Mouse (Mus musculus): ENCODE measurements around the gene Map3k21.

Map3k21 gene

DNA sequence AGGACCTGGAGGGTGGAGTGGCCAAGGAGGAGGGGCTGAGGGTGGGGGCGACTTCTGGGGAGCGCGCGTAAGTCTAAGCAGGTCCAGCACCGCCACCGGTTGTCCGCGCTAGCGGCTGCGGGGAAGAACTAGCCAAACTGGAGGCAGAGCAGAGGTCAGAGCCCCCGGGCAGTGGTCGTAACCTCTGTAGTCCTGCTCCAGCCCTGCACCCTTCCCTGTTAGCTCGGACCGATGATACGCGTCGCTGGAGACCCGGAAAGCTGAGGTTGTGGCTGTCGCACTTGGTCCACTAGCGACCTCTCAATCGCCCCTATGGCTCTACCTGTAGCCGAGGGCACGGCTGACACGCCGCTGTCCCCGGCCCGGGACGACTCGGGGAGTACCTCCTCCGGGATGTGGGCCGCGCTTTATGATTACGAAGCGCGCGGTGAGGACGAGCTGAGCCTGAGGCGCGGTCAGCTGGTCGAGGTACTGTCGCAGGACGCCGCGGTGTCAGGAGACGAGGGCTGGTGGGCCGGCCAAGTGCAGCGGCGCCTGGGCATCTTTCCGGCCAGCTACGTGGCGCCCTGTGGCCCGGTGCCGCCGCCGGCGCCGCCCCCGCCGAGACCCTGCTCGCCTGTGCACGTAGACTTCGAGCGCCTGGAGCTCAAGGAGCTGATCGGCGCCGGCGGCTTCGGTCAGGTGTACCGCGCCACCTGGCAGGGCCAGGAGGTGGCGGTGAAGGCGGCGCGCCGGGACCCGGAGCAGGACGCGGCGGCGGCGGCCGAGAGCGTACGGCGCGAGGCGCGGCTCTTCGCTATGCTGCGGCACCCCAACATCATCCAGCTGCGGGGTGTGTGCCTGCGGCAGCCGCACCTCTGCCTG, at the start of gene Map3k21:
Gene Map3k21 (plus strand): TSS at position 86 of the 864 bp plus-strand sequence.
- no peak for DNase-seq (ENCODE audit: low spot score in 2 of 2)

DNA sequence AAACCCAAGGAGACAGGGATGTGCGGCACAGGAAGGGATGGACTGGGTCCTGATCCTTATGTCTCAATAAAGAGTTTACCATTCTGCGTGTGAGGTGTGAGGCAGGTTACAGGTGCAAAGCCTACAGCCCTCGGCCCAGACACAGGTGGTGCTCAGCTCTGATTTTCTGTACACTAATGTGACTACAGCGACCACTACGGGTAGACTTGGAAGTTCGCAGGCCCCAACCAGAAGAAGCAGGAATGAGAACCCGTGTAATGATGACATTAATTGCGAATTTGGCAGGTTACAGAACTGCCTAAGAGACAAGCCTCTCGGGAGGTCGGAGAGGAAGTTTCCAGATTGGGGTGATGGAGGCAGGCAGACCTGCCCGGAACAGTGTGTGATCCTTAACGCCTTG, 44.1 kb upstream of the Map3k21 start:
- no peak for DNase-seq (ENCODE audit: low spot score in 2 of 2)

DNA sequence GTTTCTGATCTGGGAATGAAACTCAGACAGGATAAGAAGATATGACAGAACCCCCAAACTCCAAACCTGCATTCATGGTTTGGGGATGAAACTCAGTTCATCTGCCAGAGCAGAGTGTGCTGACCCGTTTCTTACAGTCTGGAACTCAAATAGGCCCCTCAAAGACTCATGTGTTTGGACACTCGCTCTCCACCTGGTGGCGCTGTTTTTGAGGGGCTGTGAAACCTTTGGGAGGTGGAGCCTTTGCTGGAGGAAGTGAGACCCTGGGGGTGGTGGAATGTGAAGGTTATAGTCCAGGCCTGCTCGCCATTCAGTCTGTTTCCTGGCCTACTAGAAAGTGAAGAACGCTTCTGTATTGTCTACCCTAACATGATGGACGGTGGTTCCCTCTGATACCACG, 41.7 kb upstream of the Map3k21 start:
- DNase-seq (ENCODE audit: low spot score in 2 of 2): peak in 1 of 2 experiments; percentile 8

DNA sequence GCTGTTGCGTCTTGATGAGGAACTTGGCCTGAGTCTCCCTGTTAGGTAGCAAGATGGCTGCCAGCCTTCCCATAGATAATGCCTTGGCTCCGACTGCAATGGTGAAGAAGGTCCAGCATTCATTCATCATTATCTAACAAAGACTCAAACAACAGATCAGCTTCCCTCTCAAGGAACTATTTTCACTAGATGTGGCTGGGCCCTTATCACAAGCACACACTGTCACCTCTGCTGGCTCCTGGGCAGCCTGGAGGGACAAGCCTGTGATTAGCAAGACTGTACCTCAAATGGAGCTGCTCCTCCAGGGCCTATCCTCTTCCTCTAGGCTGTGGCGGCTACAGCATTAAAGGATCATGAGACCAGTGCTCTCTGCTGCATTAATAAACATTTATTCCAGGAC, 40.5 kb upstream of the Map3k21 start:
- DNase-seq (ENCODE audit: low spot score in 2 of 2): no peak

DNA sequence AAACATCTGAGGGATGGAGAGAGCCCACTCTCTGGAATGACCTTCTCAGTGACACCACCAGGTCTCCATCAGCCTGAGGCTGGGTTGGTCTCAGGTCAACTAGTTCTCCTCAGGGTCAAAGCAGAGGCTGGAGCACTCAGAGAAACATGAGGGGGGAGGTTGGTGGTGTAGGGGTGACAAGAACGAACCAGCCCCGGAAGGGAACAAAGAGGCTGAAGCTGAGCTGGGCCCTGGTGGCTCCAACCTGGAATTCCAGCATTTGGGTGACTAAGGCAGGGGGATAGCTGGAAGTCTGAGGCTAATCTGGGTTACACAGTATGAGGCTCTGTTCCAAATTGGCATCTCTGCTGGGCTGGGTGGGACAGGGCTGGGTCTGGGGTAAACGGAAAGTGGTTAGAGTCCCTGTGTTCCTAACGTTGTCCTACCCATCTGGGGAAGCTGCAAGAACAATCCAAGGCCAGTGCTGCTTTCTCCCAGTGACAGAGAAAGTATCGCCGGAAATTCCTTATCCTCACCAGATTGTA, 40.0 kb upstream of the Map3k21 start:
- no peak for DNase-seq (ENCODE audit: low spot score in 2 of 2)

DNA sequence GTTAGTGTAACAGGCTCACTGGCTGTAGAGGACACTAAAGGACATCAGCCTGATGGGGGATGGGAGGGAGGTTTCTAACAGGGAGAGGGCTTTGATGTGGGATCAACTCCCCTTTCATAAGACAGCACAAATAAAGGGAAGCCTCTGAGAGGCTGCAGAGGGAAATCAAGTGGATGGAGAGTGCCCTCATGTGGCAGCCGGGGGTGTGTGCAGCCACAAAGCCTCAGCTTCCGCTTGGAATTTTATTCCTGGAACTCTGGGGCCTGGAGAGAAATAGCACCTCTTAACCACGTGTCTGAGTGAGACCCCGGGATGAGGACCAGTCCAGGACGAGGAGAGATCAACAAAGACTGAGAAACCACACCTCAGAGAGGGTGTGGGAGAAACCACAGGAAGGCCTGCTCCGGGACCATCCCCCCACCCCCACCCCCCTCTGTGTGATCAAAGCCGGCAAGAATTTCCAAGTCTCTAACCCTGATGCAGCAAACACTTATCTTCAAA, 39.4 kb upstream of the Map3k21 start:
- peak in 1 of 2 experiments; percentile 40 for DNase-seq (ENCODE audit: low spot score in 2 of 2)

DNA sequence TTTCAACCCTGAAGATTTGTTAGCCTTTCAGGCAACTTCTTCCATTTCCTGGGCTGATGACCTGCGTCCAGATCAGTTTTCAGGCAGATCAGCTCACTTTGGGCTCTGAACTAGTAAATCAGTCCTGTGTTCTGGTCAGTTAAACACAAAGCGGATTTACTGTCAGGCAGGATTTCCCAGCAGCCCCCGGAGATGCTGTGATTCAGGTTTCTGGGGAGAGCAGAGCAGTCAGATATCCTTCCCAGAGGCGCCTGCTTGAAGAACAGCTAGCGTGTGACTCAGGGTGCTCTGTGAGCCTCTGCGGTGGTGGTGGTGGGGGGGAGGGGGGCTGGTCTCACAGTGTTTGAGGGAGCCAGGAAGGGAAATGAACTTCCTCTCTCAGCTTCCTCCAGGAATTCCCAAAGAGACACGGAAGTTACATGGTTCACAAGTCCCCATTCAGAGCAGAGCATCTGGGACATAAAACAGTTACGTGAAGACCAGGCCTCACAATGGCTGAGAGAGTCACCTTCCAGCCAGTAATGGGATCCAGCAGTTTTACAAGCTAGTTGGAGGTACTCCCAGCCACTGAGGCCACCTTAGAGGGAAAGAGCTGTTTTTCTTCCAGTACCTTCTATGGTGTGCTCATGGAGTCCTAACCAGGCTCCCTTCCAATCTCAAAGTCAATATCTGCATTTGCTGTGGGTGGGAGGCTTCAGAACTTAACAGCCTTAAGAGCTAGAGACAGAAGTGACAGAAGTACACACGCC, 37.6 kb upstream of the Map3k21 start:
- DNase-seq (ENCODE audit: low spot score in 2 of 2): no peak

DNA sequence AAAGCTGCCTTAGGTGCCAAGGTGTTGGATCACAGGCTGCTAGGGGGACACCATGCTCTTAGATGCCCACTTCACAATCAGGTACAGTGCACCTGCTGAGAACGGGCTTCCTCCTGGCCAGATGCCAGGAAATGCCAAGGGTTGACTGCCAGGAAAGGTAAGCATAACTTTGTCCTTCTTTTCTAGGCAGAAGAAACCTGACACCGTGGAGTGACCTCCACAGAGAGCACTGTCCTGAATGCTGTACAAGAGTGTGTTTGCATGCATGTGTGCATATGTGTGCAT, 37.1 kb upstream of the Map3k21 start:
- no peak for DNase-seq (ENCODE audit: low spot score in 2 of 2)

DNA sequence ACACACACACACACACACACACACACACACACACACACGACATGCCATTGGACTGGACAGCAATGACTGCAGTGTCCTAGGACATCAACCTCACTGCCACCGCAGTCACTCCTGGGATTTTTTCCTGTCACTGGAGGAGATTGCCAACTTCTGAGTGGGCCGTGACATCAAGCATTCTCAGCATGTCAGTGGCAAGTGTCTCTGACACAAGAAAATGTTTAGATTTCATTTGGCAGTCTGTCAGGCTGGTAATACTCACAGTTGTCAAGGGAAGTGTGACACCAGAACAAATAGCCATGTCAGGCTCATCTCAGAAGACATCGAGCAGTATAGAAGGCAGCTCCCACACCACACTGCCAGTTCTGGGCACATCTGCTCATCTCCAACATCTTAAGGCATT, 29.8 kb upstream of the Map3k21 start:
- no peak for DNase-seq (ENCODE audit: low spot score in 2 of 2)

DNA sequence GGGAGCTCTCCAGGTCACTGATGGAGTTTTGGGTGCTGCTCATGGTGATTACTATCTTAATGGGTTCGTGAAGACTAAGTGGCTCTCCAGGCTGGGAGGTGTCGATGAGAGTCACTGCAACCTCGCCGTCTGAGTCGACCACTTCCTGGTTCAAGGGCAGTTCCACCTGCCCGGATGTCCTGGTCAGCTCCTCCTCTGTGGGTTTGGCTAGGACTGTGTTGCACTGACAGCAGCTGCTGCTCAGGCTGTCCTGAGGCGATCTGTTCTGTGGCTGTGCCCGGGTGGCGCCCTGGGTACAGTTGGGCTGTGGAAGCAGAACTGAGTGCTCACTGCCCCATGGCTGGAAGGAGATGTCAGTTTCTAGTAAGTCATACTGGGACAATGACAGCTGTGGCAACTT, 22.7 kb upstream of the Map3k21 start:
- DNase-seq (ENCODE audit: low spot score in 2 of 2): no peak

DNA sequence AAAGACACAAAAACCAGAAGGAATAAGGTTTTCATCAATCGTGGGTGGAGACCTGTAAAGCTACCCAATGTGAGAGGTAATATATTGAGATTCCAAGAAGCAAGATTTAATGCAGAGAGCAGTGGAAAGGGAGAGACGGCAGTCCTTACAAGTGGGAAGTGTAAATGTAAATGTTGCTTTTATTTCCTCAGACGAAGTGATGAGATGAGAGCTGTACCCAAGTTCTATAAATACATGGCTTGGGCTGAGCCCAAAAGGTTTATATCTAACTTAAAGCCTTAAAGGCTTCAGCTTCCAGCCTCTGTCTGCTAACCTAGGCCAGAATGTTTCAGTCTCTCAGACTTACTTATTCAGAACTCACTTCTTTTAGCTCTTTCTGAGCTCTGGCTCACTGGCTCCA, 20.3 kb upstream of the Map3k21 start:
- no peak for DNase-seq (ENCODE audit: low spot score in 2 of 2)

DNA sequence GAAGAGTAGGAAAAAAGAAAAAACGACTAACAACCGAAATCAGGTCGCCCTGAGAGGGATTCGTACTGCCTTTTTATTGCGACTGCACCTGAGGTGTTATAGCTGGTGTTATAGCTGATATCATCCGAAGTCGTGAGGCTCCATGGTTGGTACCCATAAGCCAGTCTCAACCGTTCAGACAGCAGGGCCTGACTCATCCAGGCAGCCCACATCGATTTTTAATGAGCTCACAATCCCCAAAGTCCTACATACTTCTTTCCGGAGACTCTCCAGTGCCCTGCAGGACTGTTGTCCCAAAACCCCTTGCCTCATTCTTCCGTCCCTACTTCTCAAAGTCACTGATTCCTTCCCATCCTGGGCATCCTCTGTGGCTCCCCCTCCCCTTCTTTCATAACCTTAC, 12.9 kb upstream of the Map3k21 start:
- DNase-seq (ENCODE audit: low spot score in 2 of 2): no peak

DNA sequence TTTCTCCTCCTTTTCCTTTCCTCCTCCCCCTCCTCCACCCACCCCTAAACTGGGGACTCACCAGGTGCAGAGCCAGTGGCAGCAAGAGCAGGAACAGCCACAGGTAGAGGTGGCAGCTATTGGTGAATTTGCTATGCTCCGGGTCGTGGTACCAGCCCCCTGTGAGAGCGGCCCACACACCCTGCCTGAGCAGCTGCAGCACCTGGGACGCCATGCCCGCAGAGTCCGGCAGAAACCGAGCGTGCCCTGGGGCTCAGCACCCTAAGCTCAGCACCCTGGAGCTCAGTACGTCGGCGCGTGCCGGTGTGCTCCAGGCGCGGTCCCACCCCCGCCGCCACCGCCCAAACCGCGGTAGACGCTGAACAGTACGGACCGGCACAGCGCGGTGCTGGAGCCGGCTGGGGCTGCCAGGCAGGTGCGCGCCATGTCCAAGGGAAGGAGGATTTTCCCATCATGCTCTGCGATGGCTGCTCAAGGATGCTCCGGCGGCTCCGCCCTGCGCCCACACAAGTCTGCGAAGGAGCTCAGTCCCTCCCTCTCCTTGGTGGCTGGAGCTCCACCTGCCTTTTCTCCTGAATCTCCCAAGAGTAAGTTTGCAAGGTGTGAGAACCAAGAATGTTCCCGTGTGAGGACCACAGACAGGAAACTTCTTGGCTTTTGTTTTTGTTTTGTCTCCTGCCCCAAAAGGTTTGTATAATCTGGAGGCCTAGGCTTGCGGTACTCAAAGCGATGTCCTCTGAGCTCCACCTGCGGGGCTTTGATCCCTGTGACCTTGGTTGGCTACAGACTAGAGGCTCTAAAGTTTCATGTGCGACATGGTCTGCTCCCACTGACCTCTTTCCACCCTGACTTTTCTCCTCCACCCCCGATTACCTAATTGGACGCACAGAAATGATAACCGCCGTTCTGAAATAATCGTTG, 12.1 kb upstream of the Map3k21 start, which contains the start of gene Pcnx2:
Gene Pcnx2 (minus strand): TSS at position 450 of the 921 bp plus-strand sequence.
- no peak for DNase-seq (ENCODE audit: low spot score in 2 of 2)

DNA sequence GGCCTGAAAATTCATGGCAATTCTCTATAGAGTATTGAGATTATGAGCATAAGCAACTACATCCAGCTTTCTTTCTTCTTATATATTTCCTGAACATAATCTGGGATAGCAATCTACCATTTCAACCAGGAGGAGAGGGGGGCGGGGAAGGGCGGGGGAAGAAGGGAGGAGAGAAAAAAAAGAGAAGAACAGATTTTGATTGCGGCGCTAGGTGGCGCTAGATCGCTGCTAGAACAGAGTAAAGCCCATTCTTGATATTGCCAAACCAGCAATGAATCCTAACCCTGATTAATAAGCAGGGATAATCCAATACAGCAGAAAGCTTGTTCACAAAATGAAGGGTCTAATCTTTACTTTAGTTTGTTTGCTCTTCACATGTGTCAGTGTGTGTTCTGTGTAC, 11.4 kb upstream of the Map3k21 start:
- no peak for DNase-seq (ENCODE audit: low spot score in 2 of 2)

DNA sequence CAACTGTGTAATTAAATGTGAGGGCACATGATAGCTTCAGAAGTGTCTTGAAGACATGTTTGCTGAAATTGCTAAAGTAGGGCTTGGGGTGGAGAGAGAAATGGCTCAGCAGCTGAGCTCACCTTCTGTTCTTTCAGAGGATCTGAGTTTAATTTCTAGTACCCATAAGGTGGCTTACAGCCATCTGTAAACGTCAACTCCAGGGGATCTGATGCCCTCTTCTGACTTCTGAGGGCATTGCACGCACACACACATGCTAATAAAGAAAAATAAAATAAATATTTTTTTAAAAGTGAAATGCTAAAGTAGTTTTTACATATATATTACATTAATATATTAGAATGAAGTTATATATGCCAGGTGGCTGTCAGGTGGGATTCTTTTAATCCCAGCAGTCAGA, 9.1 kb upstream of the Map3k21 start:
- no peak for DNase-seq (ENCODE audit: low spot score in 2 of 2)

DNA sequence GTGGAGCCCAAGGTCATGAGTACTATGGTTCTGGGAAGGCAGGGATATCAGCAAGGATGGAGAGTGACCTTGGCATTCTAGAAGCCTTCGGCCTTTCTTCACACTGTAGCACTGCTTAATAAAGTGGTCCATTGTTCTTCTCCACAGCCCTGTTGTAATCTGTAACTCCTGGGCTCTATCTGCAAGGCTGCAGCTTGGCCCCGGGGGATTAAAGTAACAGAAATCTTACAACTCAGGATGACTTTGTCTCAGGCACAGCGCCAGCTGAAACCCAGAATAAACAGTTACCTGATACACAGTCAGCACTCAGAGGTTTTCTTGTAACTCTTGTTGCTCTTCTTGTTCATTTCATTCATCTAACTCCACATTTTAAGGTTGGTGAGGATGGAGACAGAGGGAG, 7.7 kb upstream of the Map3k21 start:
- DNase-seq (ENCODE audit: low spot score in 2 of 2): no peak

DNA sequence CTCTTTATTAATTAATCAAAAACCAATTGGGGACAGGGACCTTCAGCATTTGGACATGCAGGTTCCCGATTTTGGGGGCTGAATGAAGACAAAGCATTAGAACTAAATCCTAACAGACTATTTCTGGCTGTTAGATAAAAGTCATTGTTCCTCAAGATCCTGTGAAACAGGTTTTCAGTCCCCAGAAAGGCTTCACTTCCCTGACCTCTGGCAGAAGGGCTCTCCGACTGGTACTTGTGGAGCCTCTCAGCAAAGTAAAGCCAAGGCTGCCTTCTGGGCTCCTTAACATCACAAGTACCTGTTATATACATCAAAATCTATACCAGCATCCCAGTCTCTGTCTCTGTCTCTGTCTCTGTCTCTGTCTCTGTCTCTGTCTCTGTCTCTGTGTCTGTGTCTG, 4.9 kb upstream of the Map3k21 start:
- DNase-seq (ENCODE audit: low spot score in 2 of 2): no peak

DNA sequence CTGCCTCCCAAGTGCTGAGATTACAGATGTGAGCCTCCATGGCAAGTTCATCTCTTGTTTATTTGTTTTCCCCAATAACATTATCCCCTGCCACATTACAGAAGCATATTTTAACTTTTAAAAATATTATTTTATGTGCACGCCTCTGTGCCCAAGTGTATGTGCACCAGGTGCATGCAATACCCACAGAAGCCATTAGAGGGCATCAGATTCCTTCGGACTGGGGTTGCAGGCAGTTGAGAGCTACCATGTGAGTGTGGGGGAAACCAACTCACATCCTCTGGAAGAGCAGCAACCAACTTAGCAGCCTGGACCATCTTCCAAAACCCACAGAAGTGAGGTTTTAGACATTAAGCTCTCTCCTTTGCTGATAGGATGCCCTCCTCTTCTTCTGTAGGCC, 2.9 kb upstream of the Map3k21 start:
- no peak for DNase-seq (ENCODE audit: low spot score in 2 of 2)

DNA sequence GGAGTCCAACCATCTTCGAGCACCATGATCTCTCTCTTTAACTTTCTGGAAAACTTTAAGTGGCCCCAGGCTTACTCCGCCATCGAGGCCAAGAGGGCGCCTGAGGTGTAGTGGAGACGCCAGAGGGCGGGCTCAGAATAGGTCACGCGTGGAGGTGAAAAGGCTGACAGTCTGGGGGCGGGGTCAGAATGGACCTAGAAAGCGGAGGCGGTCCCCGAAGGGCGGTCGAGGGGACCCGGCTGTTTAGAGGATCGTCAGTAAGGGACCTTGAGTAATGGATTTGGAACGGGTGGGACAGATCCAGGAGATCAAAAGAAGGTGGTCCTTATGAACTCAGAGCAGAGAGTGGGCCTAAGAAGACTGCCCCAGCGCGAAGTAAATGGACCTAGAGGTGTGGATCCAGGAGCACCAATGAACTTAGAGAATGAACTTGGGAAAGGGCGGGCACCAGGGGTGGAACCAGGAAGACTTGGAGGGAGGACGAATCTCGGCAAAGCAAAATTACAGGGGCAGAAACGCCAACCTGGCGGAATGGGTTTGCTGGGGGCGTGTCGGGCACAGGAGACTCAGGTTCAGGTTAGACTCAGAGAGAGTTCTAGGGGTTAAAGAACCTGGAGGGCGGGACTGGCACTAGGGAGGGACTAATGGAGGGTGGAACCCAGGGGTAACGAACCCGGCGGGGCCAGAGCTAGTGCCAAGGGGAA, 437 bp upstream of the Map3k21 start:
- no peak for DNase-seq (ENCODE audit: low spot score in 2 of 2)

DNA sequence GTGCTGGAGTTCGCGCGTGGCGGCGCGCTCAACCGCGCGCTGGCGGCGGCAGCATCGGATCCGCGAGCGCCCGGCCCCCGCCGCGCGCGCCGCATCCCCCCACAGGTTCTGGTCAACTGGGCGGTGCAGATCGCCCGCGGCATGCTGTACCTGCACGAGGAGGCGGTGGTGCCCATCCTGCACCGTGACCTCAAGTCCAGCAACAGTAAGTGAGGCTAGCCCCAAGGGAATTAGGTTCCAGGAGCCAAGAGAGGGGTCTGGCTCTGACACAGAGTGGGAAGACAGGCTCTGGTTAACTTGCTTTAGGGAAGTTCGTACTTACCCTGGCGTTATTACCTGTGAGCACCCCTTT, 955 bp downstream of the Map3k21 start:
- DNase-seq (ENCODE audit: low spot score in 2 of 2): no peak

DNA sequence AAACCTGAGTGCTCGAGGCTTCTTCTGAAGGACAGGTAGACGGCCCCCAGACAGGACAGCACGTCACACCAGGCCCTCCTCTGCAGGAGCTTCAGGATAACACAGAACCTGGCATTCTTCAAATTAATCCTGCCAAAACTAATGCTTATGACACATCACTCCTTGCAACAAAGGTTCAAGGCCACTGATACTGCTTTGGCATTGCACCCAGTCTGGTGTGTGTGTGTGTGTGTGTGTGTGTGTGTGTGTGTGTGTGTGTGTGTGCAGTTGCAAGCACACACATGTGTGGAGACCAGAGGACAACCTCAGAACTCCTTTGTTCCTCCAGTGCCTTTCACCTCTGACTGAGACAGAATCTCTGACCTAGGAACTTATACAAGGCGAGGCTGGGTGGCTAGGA, 3.0 kb downstream of the Map3k21 start:
- no peak for DNase-seq (ENCODE audit: low spot score in 2 of 2)

Data from spleen, postnatal 14 days (tissue).